Mouse (Mus musculus) retina, postnatal 1 day (tissue): ENCODE data around the gene Alyref2.

ENCODE experiments used
- DNase-seq: peaks from one replicate; pipeline ENCODE4 v3.0.0-alpha.2; 2012

The Alyref2 gene

GRCm38 (mm10) chr1:171501636-171502080 lies 1.6 kb upstream of the Alyref2 start:
- DNase-seq, result peak; percentile 82

DNA sequence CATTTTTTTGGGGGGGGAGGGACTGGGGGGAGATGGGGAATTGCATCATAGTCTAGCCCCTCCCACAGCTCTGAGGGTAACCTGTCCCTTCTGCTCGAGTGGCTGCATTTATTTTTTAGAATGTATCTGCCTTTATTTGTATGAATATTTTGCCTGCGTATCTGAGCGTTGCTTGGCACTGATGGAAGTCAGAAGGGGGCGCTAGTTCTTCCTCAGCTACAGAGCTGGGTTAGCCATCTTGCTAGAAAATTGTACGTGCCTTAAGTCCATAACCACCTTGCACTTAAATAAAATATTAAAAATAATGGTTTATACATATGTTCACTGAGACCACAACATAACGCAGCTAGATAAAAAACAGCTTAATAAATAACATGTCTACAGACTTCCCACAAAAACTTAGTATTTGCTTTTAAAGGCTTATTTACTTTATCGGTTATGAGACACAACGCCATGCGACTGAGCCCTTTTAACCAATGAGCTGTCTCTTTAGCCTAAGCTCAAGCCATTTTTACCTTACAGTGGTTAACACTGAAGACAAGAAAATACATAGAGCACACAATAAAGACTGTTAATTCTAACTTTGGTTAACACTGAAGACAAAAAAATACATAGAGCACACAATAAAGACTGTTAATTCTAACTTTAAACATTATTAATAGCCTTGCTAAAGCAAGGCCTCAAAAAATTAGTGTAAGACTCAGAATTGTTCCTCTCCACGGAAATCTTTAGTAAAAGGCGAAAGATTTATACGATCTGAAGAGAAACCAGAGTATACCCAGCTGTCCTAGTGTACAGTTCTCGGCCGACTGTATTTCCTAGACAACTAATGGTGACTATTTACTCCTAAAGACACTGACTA lies 659 bp upstream of the Alyref2 start:
- peak; percentile 95 for DNase-seq

DNA sequence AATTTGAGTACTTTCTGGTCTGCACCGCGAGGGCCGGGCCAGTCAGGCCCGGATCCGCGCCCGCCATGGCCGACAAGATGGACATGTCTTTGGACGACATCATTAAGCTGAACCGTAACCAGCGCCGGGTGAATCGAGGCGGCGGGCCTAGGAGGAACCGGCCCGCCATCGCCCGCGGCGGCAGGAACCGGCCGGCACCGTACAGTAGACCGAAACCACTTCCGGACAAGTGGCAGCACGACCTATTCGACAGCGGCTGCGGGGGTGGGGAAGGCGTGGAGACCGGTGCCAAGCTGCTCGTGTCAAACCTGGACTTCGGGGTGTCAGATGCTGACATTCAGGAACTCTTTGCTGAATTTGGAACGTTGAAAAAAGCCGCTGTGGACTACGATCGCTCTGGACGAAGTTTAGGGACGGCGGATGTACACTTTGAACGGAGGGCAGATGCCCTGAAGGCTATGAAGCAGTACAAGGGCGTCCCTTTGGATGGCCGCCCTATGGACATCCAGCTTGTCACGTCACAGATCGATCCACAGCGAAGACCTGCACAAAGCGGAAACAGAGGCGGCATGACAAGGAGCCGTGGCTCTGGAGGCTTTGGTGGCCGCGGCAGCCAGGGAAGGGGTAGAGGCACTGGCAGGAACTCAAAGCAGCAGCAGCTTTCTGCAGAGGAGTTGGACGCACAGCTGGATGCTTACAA lies 464 bp downstream of the Alyref2 start:
- peak; percentile 80 for DNase-seq

- no peak for DNase-seq
These were observed 1.3 kb downstream of the Alyref2 start for GRCm38 (mm10) chr1:171504586-171504985.

GRCm38 (mm10) chr1:171513234-171513633 lies 10.0 kb downstream of the Alyref2 start:
- no peak for DNase-seq

GRCm38 (mm10) chr1:171513760-171514159 lies 10.5 kb downstream of the Alyref2 start:
- DNase-seq, result no peak

GRCm38 (mm10) chr1:171515039-171515438 lies 11.8 kb downstream of the Alyref2 start:
- no peak for DNase-seq

- DNase-seq, result no peak
These were observed 12.3 kb downstream of the Alyref2 start for GRCm38 (mm10) chr1:171515557-171515956.

GRCm38 (mm10) chr1:171531367-171531766 lies 28.1 kb downstream of the Alyref2 start:
- DNase-seq, result no peak

DNA sequence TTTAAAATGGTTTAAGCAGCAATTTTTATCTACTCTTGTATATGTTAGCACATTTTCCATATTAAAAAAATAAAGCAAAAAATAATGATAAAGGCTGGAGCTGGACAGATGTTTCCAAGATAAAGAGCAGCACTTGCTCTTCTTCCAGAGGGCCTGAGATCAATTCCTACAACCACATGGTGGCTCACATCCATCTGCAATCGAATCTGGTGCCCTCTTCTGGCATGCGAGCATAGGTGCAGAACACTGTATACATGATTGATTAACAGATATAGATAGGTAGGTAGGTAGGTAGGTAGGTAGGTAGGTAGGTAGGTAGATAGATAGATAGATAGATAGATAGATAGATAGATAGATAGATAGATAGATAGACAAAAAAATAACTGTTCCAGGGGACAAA lies 29.6 kb downstream of the Alyref2 start:
- no peak for DNase-seq

- no peak for DNase-seq
These were observed 31.3 kb downstream of the Alyref2 start for GRCm38 (mm10) chr1:171534557-171534956.

- no peak for DNase-seq
These were observed 31.9 kb downstream of the Alyref2 start, which contains the start of gene Itln1 for GRCm38 (mm10) chr1:171535194-171535593. Itln1 (minus strand) TSS chr1:171535294.

DNA sequence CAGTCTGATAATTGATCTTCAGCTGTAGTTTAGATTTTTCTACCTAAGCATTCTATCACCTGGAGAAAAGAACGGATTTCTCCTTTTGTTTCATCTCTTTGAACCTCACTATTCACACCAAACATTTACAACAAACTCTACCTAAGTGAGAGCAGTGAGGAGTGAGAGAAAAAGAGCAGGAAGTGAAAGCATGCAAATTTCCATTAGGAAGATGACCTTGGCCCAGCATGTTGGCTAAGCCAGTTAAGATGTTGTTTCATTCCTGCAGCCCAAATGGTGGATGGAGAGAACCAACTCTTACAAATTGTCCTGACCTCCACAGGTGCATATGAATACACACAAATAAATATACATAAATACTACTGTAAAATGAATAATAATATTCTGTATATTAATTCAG lies 37.4 kb downstream of the Alyref2 start:
- DNase-seq, result no peak

- no peak for DNase-seq
These were observed 48.0 kb downstream of the Alyref2 start for GRCm38 (mm10) chr1:171551326-171551725.

GRCm38 (mm10) chr1:171552230-171552629 lies 49.0 kb downstream of the Alyref2 start:
- no peak for DNase-seq

GRCm38 (mm10) chr1:171553359-171554341 lies 50.4 kb downstream of the Alyref2 start:
- DNase-seq, result no peak
